Mouse (Mus musculus) bone marrow macrophage, adult 2 months (primary cell): ENCODE data around the gene Prg3. TPM values are rescaled to one million over a fixed set of nuclear protein-coding genes. Genes with fewer than 3 reads are reported as not detected.

ENCODE experiments used
- H3K27ac ChIP-seq: 2 replicates; pipeline ENCODE4 v1.5.1; 2012; ENCODE audit warnings: low read depth, low read length; ENCODE audit not compliant: insufficient read depth
- H3K4me1 ChIP-seq: 2 replicates; pipeline ENCODE4 v1.6.1; 2012; ENCODE audit warnings: low read length; ENCODE audit not compliant: control insufficient read depth, insufficient read depth
- H3K4me3 ChIP-seq: 2 replicates; pipeline ENCODE4 v1.5.1; 2012; ENCODE audit warnings: mild to moderate bottlenecking, low read length, moderate library complexity; ENCODE audit not compliant: insufficient read depth
- CTCF ChIP-seq: IDR thresholded peaks from 2 replicates; pipeline ENCODE4 v1.5.1; 2012; ENCODE audit warnings: low read depth, mild to moderate bottlenecking, low read length, moderate library complexity
- POLR2A ChIP-seq: IDR thresholded peaks from 2 replicates; pipeline ENCODE4 v1.6.1; 2012; ENCODE audit warnings: mild to moderate bottlenecking, low read depth, low read length, borderline replicate concordance
- polyA plus RNA-seq: library from polyadenylated mRNA; stranded (reverse); fragments of >200 nt; gene quantifications from 2 replicates; pipeline ENCODE4 v1.2.4, GENCODE M21; 2012; ENCODE audit not compliant: missing spikeins, insufficient read depth, insufficient read length

Gene Prg3
- polyA plus RNA-seq, 1 experiment = not detected

DNA sequence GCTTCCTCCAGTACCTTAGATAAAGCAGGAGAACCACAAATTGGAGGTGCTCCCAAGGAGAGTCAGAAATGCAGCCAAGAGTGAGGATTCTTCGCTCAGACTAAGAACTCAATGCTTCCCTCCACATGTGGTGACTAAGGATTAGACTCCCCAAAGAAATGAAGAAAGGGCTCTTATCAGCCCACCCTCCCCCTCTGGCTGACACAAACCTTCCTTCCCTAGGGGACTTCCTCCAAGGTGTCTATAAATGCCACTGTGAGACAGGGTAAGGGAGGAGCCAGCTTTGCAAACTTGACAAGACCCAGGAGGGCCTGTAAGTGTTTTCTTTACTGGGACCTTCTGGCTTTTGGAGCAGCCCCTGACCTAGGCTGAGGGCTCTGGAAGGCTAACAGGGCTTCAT is 7.8 kb upstream of the Prg3 start, which contains the start of gene Prg2:
Gene Prg2 (plus strand): TSS at position 274 of the 400 bp plus-strand sequence.
- Histone ChIP-seq H3K27ac (no peak within 1 kb of the TSS), H3K4me3 (no peak within 1 kb of the TSS), H3K4me1 (no peaks in the 10 kb centered on the region)
- no peak for TF ChIP-seq POLR2A
- no peak for TF ChIP-seq CTCF

GRCm38 (mm10) chr2:84996376-84996775 is 8.4 kb downstream of the Prg3 start:
- TF ChIP-seq CTCF (no peak), POLR2A (no peak)
- Histone ChIP-seq H3K4me1 (peaks cover 11% of the 10 kb centered on the region), H3K4me3 (no peak overlapping the region), H3K27ac (no peak overlapping the region)

GRCm38 (mm10) chr2:84999486-85000181 is 11.6 kb downstream of the Prg3 start:
- Histone ChIP-seq H3K4me3 (no peak overlapping the region), H3K4me1 (peaks cover 11% of the 10 kb centered on the region), H3K27ac (0 out of 2 replicates have a peak overlapping the region, but pooled peaks have one; percentile 21)
- TF ChIP-seq CTCF (no peak), POLR2A (no peak)

GRCm38 (mm10) chr2:85001497-85001896 is 13.5 kb downstream of the Prg3 start:
- Histone ChIP-seq H3K27ac (no peak overlapping the region), H3K4me3 (no peak overlapping the region), H3K4me1 (peaks cover 11% of the 10 kb centered on the region)
- TF ChIP-seq CTCF (no peak), POLR2A (no peak)

- H3K27ac ChIP-seq = no peak overlapping the region
- H3K4me3 ChIP-seq = no peak overlapping the region
- TF ChIP-seq CTCF (no peak), POLR2A (no peak)
- peaks cover 11% of the 10 kb centered on the region for H3K4me1 ChIP-seq
These were observed 14.6 kb downstream of the Prg3 start for GRCm38 (mm10) chr2:85002575-85002974.

DNA sequence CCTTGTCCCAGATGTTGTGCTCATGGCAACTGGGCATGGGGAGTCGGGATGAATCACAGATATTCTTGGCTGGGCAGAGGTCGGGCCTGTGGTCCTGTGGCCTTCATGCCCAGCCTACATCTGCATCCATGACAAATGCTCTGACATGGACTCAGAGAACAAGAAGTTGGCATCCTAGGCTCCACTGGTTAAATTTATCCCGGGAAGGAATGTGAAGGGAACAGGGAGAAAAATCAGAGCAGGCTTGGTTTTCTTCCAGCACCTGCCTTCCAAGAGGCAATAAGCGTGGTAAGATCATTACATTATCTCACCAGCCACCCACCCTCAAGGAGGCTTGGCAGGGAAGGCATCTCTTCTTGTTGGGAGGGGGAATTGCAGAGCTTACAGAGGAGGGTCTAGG is 16.3 kb downstream of the Prg3 start:
- Histone ChIP-seq H3K4me3 (no peak overlapping the region), H3K27ac (no peak overlapping the region), H3K4me1 (peaks cover 7% of the 10 kb centered on the region)
- TF ChIP-seq POLR2A (no peak), CTCF (no peak)

DNA sequence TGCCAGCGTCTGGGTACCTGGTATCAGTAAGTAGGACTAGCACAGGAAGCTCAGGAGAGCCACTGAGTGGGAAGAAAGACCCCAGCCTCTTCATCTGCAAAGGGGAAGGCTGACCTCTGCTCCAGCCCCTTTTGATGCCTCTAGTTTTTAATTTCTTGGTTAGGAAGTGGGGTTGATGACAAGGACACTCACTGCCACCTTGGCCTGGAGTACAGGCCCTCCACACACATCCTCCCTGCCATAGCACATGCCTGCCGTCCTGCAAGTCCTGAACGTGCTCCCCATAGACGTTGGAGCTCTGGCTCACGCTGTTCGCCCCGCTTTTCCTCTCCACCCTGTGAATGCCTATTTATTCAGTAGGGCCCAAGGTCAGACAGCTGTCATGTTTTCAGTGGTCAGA is 18.6 kb downstream of the Prg3 start:
- no peaks in the 10 kb centered on the region for H3K4me1 ChIP-seq
- TF ChIP-seq CTCF (no peak), POLR2A (no peak)
- H3K27ac ChIP-seq = no peak overlapping the region
- H3K4me3 ChIP-seq = no peak overlapping the region

DNA sequence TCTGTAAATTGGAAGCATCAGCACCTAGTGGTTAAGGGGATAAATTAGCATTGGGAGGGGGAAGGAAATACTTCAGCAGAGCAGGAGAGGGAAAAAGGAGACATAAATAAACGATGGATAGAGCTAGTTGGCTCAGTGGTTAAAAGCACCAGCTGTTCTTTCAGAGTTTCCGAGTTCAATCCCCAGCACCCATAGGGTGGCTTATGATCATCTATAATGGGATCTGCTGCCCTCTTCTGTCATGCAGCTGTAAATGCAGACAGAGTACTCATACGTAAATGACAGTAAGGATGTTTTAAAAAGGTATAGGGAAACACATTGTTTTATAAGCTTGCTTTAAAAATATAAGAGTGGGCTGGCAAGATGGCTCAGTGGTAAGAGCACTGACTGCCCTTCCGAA is 19.7 kb downstream of the Prg3 start:
- Histone ChIP-seq H3K4me1 (no peaks in the 10 kb centered on the region), H3K4me3 (no peak overlapping the region), H3K27ac (no peak overlapping the region)
- TF ChIP-seq POLR2A (no peak), CTCF (no peak)

- no peak overlapping the region for H3K4me3 ChIP-seq
- H3K27ac ChIP-seq = no peak overlapping the region
- TF ChIP-seq POLR2A (no peak), CTCF (no peak)
- no peaks in the 10 kb centered on the region for H3K4me1 ChIP-seq
These were observed 21.2 kb downstream of the Prg3 start for GRCm38 (mm10) chr2:85009212-85009611.

- no peaks in the 10 kb centered on the region for H3K4me1 ChIP-seq
- no peak overlapping the region for H3K27ac ChIP-seq
- TF ChIP-seq CTCF (no peak), POLR2A (no peak)
- no peak overlapping the region for H3K4me3 ChIP-seq
These were observed 24.0 kb downstream of the Prg3 start for GRCm38 (mm10) chr2:85011906-85012604.
